10 mouse cellular contexts compared by ENCODE assay signal in genomic region chr7:140805704-140806103, GRCm38 (mm10). TPM values are rescaled to one million over a fixed set of nuclear protein-coding genes. Genes with fewer than 3 reads are reported as not detected.
A peak's percentile ranks its signal among the peaks of the same experiment; 100 is the strongest.
DNase-seq lines count a peak whose midpoint lies in the region; ATAC-seq and TF ChIP-seq lines count a peak whose summit lies in the region.
"Had no signal": no experiment of that assay in that cellular context is flagged by ENCODE, and none has a peak within 500 bp of the region (broad histone marks: within the 10 kb centered on the region; RNA-seq: fewer than 3 reads in every experiment).

No protein-coding gene starts in this region.

- peak; percentile 56; the same call in 1 of the 2 replicates for TF ChIP-seq CTCF in testis, adult 2 months (IDR thresholded peaks at IDR 0.05; ENCODE audit: control insufficient read depth, insufficient read depth, insufficient replicate concordance, low read depth, low read length)
- 0 out of 2 replicates have a peak, but pooled peaks have one; percentile 15 for TF ChIP-seq CTCF in embryonic fibroblast, embryonic 13.5 days (IDR thresholded peaks at IDR 0.05; ENCODE audit: borderline replicate concordance, insufficient read depth, low read length)

- ATAC-seq in CD4-positive, CD25-positive, alpha-beta regulatory T cell, adult 4 months, result no peak

- DNase-seq in CD4-positive, CD25-positive, alpha-beta regulatory T cell, adult 2 months (ENCODE audit: low read depth, low spot score), result peak; percentile 69
- DNase-seq in testis, postnatal 14 days (ENCODE audit: low spot score), result no peak
- DNase-seq in layer of hippocampus, adult 8-10 months (ENCODE audit: low spot score in 2 of 2), result peak; percentile 56 to 71
- DNase-seq in lung, postnatal 25 days (ENCODE audit: low spot score), result peak; percentile 59
- peak; percentile 15 to 60 for DNase-seq in thymus, postnatal 10 days (ENCODE audit: low spot score in 2 of 2)

- no peak overlapping the region for H3K4me3 ChIP-seq in testis, adult 2 months (ENCODE audit: control insufficient read depth, low read depth, low read length)
- H3K4me3 ChIP-seq in embryonic fibroblast, embryonic 13.5 days (ENCODE audit: insufficient read depth, low read length), result no peak overlapping the region

- H3K27ac ChIP-seq in testis, adult 2 months (ENCODE audit: control insufficient read depth, insufficient read depth, low read depth, low read length), result no peak overlapping the region
- H3K27ac ChIP-seq in embryonic fibroblast, embryonic 13.5 days (ENCODE audit: insufficient read depth, low read length), result no peak overlapping the region

- TF ChIP-seq POLR2A in testis, adult 2 months (IDR thresholded peaks at IDR 0.05; ENCODE audit: control insufficient read depth, low read depth, low read length), result no peak
- no peak for TF ChIP-seq POLR2A in embryonic fibroblast, embryonic 13.5 days (IDR thresholded peaks at IDR 0.05; ENCODE audit: low read depth, low read length)

- no peaks in the 10 kb centered on the region for H3K27me3 ChIP-seq in testis, adult 2 months (ENCODE audit: control insufficient read depth, insufficient read depth, low read length)

- no peaks in the 10 kb centered on the region for H3K4me1 ChIP-seq in testis, adult 2 months (ENCODE audit: control insufficient read depth, insufficient read depth, low read length)
- H3K4me1 ChIP-seq in embryonic fibroblast, embryonic 13.5 days (ENCODE audit: control insufficient read depth, insufficient read depth, low read length), result no peaks in the 10 kb centered on the region

- no peaks in the 10 kb centered on the region for H3K36me3 ChIP-seq in testis, adult 2 months (ENCODE audit: control insufficient read depth, insufficient read depth, low read length)

RNA-seq across cellular contexts. Expression of gene Zfp941, which starts 16.3 kb away (rescaled TPM):
- under 1 TPM; 0.20 to 0.46 TPM for polyA plus RNA-seq in CD4-positive, CD25-positive, alpha-beta regulatory T cell, adult 4 months (2017; shearing (Covaris generic))
- 1.6 and 1.7 TPM in 2 replicates for polyA plus RNA-seq in testis, adult 2 months (2012; rRNA removed)
- polyA plus RNA-seq in embryonic fibroblast, embryonic 13.5 days (2011; ENCODE audit: insufficient read length, low read depth, missing spikeins), result 2.2 and 3.5 TPM in 2 replicates
- 10 to 100 TPM; 16.3 to 17.8 (median 16.7) TPM for total RNA-seq in layer of hippocampus, adult 8-10 months (2022)

RNA-seq across cellular contexts. Expression of gene Syce1, which starts 18.1 kb away (rescaled TPM):
- polyA plus RNA-seq in CD4-positive, CD25-positive, alpha-beta regulatory T cell, adult 4 months (2017; shearing (Covaris generic)), result under 1 TPM in 1 of 2 experiments, not detected in 1; 0.51 TPM
- polyA plus RNA-seq in testis, adult 2 months (2012; rRNA removed), result 249 and 286 TPM in 2 replicates
- not detected in 2 replicates for polyA plus RNA-seq in embryonic fibroblast, embryonic 13.5 days (2011; ENCODE audit: insufficient read length, low read depth, missing spikeins)
- under 1 TPM in 3 of 4 experiments, not detected in 1; 0.43 to 0.72 (median 0.63) TPM for total RNA-seq in layer of hippocampus, adult 8-10 months (2022)
- polyA plus RNA-seq: neural tube, embryonic 14.5 days had no signal

RNA-seq across cellular contexts. Expression of gene Urah, which starts 29.1 kb away (rescaled TPM):
- not detected for polyA plus RNA-seq in CD4-positive, CD25-positive, alpha-beta regulatory T cell, adult 4 months (2017; shearing (Covaris generic))
- polyA plus RNA-seq in testis, adult 2 months (2012; rRNA removed), result 0.45 TPM in 1 of 2 replicates, not detected in the other
- not detected in 2 replicates for polyA plus RNA-seq in embryonic fibroblast, embryonic 13.5 days (2011; ENCODE audit: insufficient read length, low read depth, missing spikeins)
- total RNA-seq in layer of hippocampus, adult 8-10 months (2022), result 1 to 10 TPM; 2.3 to 3.6 (median 2.6) TPM

RNA-seq across cellular contexts. Expression of gene Scgb1c1, which starts 39.6 kb away (rescaled TPM):
- not detected for polyA plus RNA-seq in CD4-positive, CD25-positive, alpha-beta regulatory T cell, adult 4 months (2017; shearing (Covaris generic))
- not detected in 2 replicates for polyA plus RNA-seq in testis, adult 2 months (2012; rRNA removed)
- not detected in 2 replicates for polyA plus RNA-seq in embryonic fibroblast, embryonic 13.5 days (2011; ENCODE audit: insufficient read length, low read depth, missing spikeins)
- not detected for total RNA-seq in layer of hippocampus, adult 8-10 months (2022)
- polyA plus RNA-seq: neural tube, embryonic 14.5 days had no signal

RNA-seq across cellular contexts. Expression of gene Odf3, which starts 41.9 kb away (rescaled TPM):
- polyA plus RNA-seq in CD4-positive, CD25-positive, alpha-beta regulatory T cell, adult 4 months (2017; shearing (Covaris generic)), result not detected
- polyA plus RNA-seq in testis, adult 2 months (2012; rRNA removed), result 539 and 573 TPM in 2 replicates
- not detected in 2 replicates for polyA plus RNA-seq in embryonic fibroblast, embryonic 13.5 days (2011; ENCODE audit: insufficient read length, low read depth, missing spikeins)
- not detected for total RNA-seq in layer of hippocampus, adult 8-10 months (2022)
- polyA plus RNA-seq: heart, embryonic 16.5 days had no signal

Comparison
In these comparisons a context has a peak if more than half of its experiments do, and no peak if none do; other contexts are left out.
1. RNA of gene Syce1, which starts 18.1 kb away (polyA plus RNA-seq): 249 to 286 TPM in testis, adult 2 months; 0.51 TPM in CD4-positive, CD25-positive, alpha-beta regulatory T cell, adult 4 months and not detected in embryonic fibroblast, embryonic 13.5 days; every median in the first group is over 100 times any median in the second.